Mouse (Mus musculus) brain, embryonic 14.5 days (tissue): ENCODE measurements around the gene Sirt7. TPM values are rescaled to one million over a fixed set of nuclear protein-coding genes. Genes with fewer than 3 reads are reported as not detected.
A peak's percentile ranks its signal among the peaks of the same experiment; 100 is the strongest.
"Not testable (repeated sequence)": the region's sequence is repeated elsewhere in the genome, so short reads cannot be mapped to it uniquely, and the experiment has no call there.

ENCODE experiments used
- DNase-seq: peaks from one replicate; pipeline ENCODE4 v3.0.0-alpha.2; 2011; ENCODE audit warnings: low read depth
- CTCF ChIP-seq: fragments of 200-500 bp; IDR thresholded peaks from 2 replicates; pipeline ENCODE4 v1.5.1; 2012; ENCODE audit warnings: inconsistent platforms, mild to moderate bottlenecking, moderate library complexity, borderline replicate concordance; ENCODE audit not compliant: insufficient read depth, insufficient read length; ENCODE audit errors: extremely low read depth
- POLR2A ChIP-seq: fragments of 200-500 bp; IDR thresholded peaks from 2 replicates; pipeline ENCODE4 v1.6.1; 2012; ENCODE audit warnings: mild to moderate bottlenecking, inconsistent platforms, borderline replicate concordance; ENCODE audit not compliant: poor library complexity, insufficient read depth, insufficient read length, severe bottlenecking; ENCODE audit errors: extremely low read depth
- polyA plus RNA-seq: library from polyadenylated mRNA; depleted of rRNA; stranded (reverse); fragments of >200 nt; gene quantifications from 2 replicates; pipeline ENCODE4 v1.2.3, GENCODE M21; 2012

The Sirt7 gene
- polyA plus RNA-seq, 1 experiment: 59.4 TPM

DNA sequence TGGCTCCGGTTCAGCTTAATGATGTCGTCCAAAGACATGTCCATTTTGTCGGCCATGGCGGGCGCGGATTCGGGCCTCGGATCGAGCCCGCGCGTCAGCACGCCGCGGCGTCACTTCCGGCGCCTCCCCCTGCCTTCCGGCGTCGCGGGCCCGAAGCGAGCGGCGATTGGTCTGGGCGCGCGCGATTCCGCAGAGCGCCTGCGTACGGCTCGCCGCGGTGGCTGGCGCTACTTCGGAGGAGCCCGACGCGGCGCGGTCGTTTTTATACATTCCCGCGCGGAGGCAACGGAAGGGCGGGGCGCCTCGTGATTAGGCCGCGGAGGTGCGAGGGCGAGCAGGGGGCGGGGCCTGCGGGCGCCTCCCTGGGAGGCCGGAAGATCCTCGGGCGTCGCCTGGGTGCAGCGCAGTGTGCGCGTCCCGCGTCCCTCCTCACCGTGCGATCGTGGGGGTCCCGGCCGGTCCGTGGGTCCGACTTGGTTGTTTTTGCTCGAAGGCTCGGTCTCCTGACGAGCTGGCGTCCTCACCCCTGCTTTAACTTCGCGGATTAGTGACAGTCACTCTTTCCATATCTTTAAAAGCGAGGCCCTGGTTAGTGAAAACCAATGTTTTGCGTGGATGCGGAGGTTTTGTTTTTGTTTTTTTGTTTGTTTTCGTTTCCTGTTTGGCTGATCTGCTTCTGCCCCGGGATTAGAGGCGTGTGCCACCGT is 26.6 kb downstream of the Sirt7 start, which contains the start of the genes Alyref and Anapc11:
Alyref (minus strand) TSS at position 83 of the 707 bp plus-strand sequence.
Anapc11 (plus strand) TSS at position 139 of the 707 bp plus-strand sequence.
- no peak for TF ChIP-seq CTCF
- TF ChIP-seq POLR2A: no peak; the same call in none of the 2 replicates
- DNase-seq: peak; percentile 99

DNA sequence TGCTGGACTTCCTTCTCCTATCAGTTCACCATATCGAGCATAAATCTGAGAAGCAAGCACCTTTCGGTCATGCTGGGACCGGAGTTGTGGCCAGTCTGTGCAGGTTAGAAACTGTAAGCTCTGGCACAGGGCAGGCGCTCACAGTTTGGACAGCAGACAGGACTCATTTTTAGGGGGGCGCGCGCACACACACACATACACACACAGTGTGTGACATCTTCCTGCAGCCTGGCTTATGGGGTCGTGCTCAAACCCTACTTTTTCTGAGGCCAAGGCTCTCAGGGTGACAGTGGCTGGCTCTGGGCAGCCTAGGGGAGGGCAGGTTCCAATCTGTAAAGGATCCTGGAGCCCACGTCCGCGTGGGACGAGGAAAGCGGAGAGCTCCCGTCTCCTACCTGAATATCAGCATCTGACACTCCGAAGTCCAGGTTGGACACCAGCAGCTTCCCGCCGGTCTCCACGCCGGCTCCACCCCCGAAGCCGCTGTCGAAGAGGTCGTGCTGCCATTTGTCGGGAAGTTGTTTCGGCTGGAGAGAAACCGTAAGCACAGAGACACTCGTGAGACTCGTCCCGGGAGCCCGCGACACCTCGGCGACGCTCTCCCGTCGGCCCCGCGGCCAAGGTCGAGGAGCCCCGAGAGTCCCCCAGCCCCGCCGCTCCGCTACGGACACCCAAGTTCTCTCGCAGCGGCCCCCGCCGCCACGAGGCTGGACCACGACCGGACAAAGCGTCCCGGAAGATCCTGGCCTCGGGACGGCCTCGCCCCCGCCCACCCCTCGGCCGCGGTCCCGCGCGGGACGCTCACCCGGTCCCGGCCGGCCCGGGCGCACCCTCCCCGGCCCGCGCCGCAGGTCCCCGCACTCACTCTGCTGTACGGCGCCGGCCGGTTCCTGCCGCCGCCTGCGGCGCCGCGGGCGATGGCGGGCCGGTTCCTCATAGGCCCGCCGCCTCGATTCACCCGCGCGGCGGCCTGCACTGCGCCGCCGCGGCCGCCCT is 27.5 kb downstream of the Sirt7 start:
- no peak for DNase-seq
- TF ChIP-seq POLR2A (no peak), CTCF (no peak)

DNA sequence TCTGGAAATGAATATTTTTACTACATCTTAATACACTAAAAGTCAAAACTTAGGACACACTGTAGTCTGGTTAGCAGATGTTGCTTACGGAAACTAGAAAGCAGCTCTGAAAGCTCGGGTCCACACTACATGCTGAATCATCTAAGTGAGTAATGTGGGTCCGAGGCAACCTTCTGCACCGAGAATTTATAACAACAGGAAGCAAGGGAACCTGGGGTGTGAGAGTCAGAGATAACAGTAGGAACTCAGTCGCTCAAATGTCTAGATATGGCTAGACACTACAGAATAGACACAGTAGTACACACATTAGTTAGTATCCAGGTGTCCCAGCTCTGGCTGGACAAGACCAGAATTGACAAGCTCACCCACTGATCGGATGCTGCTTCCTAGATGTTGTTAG is 36.5 kb downstream of the Sirt7 start:
- no peak for DNase-seq
- TF ChIP-seq POLR2A (no peak), CTCF (no peak)

DNA sequence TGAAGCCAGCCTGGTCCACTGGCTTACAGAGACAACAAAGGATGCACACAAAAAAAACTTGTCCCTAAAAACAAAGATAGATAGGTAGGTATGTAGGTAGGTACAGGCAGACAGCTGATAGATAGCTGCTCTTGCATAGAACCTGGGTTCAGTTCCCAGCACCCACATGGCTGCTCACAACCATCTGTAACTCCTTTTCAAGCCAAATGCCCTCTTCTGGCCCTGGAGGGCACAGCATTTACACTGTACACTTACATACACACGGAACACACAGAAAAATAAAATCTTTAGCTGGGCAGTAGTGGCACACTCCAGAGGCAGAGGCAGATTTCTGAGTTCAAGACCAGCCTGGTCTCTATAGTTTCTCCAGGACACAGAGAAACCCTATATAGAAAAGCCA is 41.1 kb downstream of the Sirt7 start:
- DNase-seq: no peak
- TF ChIP-seq CTCF (no peak), POLR2A (no peak)

DNA sequence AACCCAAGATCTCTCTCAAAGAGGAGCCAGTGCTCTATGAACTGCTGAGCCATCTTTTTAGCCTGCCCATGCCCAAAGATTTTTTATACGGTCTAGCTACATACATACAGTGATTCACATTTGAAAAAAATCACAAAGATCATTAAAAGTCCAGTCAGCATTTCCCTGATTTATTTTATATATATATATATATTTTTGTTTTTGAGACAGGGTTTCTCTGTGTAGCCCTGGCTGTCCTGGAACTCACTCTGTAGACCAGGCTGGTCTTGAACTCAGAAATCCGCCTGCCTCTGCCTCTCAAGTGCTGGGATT is 42.1 kb downstream of the Sirt7 start:
- not testable (repeated sequence) for DNase-seq

DNA sequence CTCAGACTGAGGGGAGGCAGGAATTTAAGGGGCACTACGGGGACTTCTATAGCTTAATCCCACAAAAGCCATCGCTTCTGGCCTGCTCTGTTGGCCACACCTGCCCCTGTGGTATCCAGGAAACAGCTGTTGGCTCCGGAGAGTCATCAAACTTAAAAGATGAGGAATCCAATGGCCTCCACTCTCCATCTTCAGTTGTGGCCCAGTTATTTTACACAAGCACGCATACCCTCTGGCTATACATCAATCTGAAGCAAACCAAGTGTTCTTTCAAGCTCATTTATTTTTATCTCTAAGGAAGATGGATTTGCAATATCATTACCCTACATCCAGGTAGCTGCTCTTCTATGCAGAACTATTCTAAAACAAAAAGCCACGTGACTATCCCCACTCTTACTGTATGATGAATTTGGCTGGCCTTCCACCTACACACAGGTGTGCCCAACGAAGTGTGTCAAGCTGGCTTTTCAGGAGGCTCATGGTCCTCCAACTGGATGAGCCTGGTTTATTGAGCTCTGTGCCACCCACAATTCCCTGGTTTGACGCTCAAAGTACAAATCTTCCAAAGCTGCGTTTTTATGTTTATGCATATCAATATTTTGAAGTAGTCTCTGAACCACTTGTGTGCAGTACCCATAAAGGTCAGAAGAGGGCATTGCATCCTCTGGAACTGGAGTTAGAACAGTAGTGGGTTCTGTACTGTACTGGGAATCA is 42.6 kb downstream of the Sirt7 start:
- DNase-seq: peak; percentile 18
- TF ChIP-seq CTCF (peak; percentile 20; the same call in 1 of the 2 replicates), POLR2A (no peak)

DNA sequence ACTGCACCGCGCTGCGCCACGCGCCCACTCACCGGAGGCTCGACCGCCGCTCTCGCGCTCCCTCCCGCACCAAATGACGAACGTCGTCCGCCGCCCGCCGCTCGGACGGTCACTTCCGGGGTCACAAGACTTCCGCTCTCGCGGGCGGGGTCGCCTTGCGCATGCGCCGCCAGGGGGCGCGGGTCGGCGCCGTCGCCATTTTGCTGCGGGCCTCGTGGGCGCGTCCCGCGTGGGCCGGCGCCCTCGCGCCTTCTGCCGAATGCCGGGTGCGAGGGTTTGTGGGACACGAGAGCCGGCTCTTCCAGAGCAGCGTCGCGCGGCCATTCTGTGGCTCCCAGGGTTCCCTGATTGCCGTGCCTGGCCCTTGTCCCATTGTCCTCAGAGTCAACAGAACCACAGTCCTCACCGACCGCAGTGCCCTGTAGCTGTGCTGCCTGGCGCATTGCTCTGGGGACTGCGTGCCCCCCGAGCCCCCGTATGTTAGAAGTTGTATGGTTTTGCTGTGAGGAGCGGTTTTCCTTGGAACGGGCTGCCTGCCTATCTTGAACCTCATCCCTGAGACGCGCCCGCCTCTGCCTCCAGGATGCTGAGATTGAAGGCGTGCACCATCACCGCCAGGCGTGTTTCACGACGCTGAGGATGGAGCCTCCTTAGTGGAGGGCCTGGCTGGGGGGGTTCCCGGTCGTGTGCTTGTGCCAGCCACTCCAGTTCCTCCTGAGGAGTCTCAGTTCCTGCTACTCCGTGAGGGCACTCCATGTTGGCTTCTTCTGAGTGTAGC is 43.4 kb downstream of the Sirt7 start, which contains the start of gene Arhgdia:
Arhgdia (minus strand) TSS at position 135 of the 778 bp plus-strand sequence.
- TF ChIP-seq CTCF (peak; percentile 45; the same call in 1 of the 2 replicates), POLR2A (peak; percentile 98)
- peak; percentile 94 for DNase-seq

DNA sequence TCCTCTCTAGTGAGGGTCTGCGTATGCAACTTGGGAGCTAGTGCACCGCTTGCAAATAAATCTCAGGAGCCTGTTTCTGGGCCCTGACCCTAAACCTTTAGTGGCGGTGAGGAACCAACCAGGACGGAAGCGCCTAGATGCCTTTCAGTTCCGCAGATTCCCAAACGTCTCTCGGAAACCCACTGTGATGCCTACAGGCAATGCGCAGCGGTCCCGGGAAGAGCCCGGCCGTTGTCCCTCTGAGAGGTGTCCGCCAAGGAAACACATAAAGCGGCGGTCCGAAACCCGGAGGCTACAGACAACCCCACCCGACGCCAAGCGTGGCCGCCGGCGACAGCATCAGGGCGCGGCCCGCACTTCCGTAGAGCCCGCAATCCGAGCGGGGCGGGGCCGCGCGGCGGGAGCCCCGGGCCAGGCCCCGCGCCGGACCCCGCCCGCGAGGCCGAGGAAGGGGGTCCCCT is 44.1 kb downstream of the Sirt7 start:
- no peak for TF ChIP-seq CTCF
- no peak for TF ChIP-seq POLR2A
- peak; percentile 37 for DNase-seq

DNA sequence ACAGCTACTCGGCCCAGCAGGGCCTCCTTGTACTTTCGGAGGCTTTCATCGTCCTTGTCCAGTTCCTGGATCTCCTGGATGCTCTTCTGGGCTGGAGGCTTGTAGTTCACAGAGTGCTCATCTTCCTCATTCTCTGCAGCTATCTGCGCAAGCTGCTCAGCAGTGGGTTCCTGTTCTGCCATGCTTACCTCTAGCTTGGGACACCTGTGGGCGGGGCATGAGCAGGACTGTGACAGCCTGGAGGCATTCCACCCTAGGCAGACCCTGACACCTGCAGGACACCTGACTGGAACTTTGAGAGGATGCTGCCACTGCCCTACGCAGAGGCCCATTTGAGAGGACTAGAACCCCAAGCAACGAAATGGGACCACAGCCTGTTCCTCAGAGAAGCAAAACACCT is 44.9 kb downstream of the Sirt7 start:
- no peak for DNase-seq
- TF ChIP-seq POLR2A (no peak), CTCF (no peak)

DNA sequence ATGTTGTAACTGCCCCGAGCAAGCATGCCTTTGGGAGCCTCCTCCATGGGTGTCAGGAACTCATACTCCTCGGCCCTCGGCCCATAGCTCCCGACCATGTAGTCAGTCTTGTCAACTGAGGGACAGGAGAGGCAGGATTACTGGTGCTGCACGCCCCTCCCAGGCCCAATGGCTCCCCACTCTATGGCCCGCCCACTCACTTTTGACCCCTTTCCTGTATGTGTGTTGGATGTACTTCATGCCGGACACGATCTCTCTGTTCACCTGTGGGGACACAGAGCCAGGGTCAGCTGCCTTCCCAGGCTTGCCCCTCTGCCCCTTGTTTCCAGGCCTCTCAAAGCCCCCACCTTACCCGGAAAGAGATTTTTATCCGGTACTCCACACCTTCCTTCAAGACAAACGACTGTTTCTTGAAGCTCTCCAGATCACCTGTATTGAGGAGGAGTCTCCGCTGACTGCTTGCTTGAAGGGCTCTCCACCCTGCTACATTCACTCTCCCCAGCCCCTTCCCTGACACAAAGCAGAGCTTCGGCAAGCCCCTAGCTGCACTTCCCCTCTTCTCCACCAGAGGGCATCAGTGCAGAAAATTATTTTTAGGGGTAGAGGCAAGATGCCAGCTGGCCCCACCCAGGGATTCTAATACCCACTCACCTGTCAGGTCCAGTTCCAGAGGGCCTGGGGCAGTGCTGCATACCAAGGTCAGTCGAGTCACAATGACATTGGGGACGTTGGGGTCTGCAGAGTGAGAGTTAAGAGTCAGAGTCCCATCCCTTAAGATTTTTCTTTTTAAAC is 45.5 kb downstream of the Sirt7 start:
- DNase-seq: peak; percentile 68
- TF ChIP-seq POLR2A: no peak
- peak; percentile 89 for TF ChIP-seq CTCF
